Mouse (Mus musculus): ENCODE data around the gene Hoxd9. TPM values are rescaled to one million over a fixed set of nuclear protein-coding genes. Genes with fewer than 3 reads are reported as not detected.

The Hoxd9 gene
- polyA plus RNA-seq, 1 experiment from 2014 or later = not detected

DNA sequence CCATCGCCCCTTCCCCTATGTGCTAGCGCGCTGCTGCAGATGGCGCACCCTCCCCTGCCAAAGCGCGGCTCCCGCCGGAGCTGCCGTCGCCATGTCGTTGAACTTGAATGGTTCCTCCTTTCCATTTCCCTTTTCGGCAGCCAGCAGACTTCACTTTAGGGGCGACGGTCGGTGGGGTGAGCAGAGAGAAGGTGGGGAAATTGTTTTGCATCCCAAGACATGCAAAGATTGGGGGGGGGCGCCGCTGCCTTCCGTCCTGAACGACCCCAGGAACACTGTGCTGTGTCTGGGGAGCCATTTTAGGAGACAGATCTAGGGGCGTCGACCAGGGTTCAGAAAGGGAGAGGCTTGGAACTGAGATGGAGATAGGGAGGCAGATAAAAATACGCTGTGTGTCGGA lies 17.5 kb upstream of the Hoxd9 start:
- Histone ChIP-seq H3K4me2 (no peak overlapping the region), H3K27me3 (peaks cover 99% of the 10 kb centered on the region), H3K36me3 (no peaks in the 10 kb centered on the region), H3K27ac (replicated peaks) (no peak overlapping the region), H3K4me1 (replicated peaks) (peaks cover 12% of the 10 kb centered on the region), H3K9ac (no peak overlapping the region), H3K4me3 (no peak overlapping the region), H3K9me3 (no peaks in the 10 kb centered on the region)
- WGBS = under 1% methylated on average over 20 of the region's 23 CpGs
- ATAC-seq (ENCODE audit: low FRiP score, low read depth) = no peak

DNA sequence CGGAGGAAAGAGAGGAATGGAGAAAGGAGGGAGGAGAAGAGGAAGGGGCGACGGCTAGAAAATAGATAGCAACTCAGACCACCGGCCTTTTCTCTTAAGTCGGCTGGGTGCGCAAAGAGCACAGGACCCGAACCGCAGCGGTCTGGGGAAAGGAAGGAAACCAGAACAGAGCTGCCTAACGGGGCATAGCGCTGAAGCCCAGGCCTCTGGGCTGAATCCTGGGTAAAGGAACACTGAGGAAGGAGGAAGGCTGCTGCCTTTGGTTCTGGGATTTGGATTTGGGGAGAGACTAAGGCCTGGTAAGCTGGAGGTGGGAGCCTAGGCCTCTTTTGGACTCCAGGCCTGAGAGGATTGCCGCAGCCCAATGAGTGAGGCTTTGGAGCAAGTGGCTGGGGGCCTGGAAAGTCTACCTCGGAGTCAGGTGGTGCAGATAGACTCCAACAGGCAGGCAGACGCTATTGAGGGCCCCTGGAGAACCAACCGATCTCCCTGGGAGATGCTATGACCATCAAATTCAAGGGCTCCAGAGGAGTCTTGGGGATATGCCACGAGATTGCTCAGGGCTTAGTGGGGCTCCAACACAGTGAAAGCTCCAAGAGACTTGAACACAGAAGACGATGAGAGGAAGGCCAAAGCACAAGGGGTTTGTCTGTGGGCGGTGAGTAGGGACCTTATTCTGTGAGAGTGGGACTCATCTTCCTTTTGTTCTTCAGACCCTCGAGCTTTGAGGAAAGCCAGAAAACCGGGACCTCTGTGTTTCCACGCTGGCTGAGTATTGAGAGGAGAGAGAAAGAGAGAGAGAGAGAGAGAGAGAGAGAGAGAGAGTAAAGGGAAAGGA lies 16.7 kb upstream of the Hoxd9 start:
- Histone ChIP-seq H3K4me2 (no peak overlapping the region), H3K36me3 (no peaks in the 10 kb centered on the region), H3K27ac (replicated peaks) (no peak overlapping the region), H3K4me3 (no peak overlapping the region), H3K9ac (no peak overlapping the region), H3K9me3 (no peaks in the 10 kb centered on the region), H3K27me3 (peaks cover 99% of the 10 kb centered on the region), H3K4me1 (replicated peaks) (peaks cover 12% of the 10 kb centered on the region)
- under 1% methylated on average over 21 of the region's 21 CpGs for WGBS
- no peak for ATAC-seq (ENCODE audit: low FRiP score, low read depth)

DNA sequence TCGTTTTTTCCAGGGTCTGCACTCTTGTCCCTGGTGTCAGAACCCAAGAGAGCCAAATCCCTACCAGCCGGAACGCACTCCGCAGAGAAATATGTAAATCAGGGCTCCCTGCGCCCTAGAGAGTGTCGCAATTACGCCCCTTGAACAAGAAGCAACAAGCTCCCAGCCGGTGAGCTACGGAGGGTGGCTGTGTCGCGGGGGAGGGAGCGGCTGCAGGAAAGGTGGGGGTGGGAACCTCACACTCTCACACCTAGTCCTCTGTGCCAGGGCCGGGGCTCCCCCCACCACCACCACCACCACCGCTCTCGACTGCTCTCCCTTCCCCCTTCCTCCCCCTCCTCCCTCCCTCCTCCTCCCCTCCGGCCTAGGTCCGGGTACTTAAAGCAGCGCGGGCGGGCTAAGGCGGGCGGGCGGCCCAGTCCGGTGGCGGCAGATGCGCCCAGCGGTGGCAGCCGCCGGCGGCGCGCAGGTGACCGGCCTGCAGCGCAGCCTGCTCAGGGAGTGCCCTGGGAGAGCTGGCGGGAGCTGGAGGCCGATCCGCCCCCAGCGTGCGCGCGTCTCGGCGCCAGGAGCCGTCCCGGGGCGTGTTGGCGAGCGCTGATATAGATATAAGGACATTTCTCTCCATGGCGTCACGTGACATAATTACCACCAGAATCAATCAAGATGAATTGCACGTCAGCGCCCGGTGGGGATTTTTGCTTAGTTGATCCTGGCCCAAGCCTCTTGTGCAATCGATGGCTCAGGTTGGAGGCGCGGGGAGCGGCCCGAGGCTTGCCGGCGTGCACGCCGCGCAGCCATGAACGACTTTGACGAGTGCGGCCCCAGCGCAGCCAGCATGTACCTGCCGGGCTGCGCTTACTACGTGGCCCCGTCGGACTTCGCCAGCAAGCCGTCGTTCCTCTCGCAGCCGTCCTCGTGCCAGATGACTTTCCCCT lies 15.7 kb upstream of the Hoxd9 start:
- H3K4me3 ChIP-seq = 0 out of 2 replicates have a peak overlapping the region, but pooled peaks have one; percentile 3
- no peaks in the 10 kb centered on the region for H3K9me3 ChIP-seq
- H3K4me2 ChIP-seq = peak overlapping the region; percentile 21; the same call in 1 of the 2 replicates
- under 1% methylated on average over 74 of the region's 78 CpGs for WGBS
- H3K4me1 ChIP-seq (replicated peaks) = peaks cover 12% of the 10 kb centered on the region
- H3K27me3 ChIP-seq = peaks cover 97% of the 10 kb centered on the region
- no peaks in the 10 kb centered on the region for H3K36me3 ChIP-seq
- no peak overlapping the region for H3K9ac ChIP-seq
- peak; percentile 38; the same call in 1 of the 2 replicates for ATAC-seq (ENCODE audit: low FRiP score, low read depth)
- H3K27ac ChIP-seq (replicated peaks) = no peak overlapping the region

DNA sequence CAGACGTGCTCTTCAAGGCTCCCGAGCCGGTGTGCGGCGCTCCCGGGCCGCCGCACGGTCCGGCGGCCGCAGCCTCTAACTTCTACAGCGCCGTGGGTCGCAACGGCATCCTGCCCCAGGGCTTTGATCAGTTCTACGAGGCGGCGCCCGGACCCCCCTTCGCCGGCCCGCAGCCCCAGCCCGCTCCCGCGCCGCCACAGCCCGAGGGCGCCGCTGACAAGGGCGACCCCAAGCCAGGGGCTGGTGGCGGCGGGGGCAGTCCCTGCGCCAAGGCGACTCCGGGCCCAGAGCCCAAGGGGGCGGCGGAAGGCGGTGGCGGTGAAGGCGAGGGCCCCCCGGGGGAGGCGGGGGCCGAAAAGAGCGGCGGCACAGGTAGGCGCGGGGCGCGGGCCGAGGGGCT lies 14.7 kb upstream of the Hoxd9 start:
- Histone ChIP-seq H3K4me2 (peak overlapping the region; percentile 21; the same call in 1 of the 2 replicates), H3K27me3 (peaks cover 97% of the 10 kb centered on the region), H3K4me3 (0 out of 2 replicates have a peak overlapping the region, but pooled peaks have one; percentile 3), H3K36me3 (no peaks in the 10 kb centered on the region), H3K9me3 (no peaks in the 10 kb centered on the region), H3K4me1 (replicated peaks) (peaks cover 12% of the 10 kb centered on the region), H3K27ac (replicated peaks) (no peak overlapping the region), H3K9ac (no peak overlapping the region)
- ATAC-seq (ENCODE audit: low FRiP score, low read depth) = no peak
- WGBS = under 1% methylated on average over 29 of the region's 51 CpGs

DNA sequence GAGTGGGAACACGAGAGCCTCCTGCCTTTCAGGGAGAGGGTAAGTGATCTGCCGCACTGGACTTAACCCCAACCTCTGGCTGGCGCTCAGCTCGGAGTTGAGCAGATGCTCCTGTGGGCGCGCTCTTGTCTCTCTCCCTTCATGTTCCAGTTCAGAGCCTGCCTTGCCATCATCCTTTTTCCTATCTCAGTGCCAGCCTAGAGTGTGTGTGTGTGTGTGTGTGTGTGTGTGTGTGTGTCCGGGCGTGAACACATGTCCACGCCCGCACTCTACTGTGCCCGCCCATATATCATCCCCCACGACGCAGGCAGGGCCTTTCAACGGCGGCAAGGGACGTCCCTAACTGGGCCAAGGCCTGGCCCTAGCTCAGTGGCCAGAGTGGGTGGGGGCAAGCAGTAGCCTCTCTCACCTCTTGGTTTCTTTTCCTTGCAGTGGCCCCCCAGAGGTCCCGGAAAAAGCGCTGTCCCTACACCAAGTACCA lies 14.0 kb upstream of the Hoxd9 start:
- WGBS = 1% methylated on average over 18 of the region's 18 CpGs
- Histone ChIP-seq H3K9me3 (no peaks in the 10 kb centered on the region), H3K36me3 (no peaks in the 10 kb centered on the region), H3K4me2 (no peak overlapping the region), H3K4me3 (no peak overlapping the region), H3K9ac (no peak overlapping the region), H3K27ac (replicated peaks) (no peak overlapping the region), H3K4me1 (replicated peaks) (peaks cover 12% of the 10 kb centered on the region), H3K27me3 (peaks cover 97% of the 10 kb centered on the region)
- ATAC-seq (ENCODE audit: low FRiP score, low read depth) = no peak

DNA sequence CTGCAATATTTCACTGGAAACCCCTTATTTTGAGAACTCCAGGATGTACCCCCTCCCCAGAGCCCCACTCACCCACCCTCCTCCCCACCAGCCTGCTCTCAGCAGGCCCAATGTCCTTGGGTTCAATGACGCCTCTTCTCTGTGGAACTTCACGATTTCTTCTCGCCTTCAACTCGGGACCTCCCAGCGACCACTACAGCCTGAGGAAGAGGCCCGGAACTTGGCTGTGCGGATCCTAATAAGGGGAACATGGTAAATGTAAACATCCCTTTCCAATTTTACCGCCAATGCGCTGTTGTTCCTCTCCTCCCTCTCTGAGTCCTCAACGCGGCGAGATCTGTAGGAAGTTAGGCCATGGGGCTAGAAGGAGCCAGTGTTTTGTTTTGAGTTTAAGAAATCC lies 13.4 kb upstream of the Hoxd9 start:
- no peak for ATAC-seq (ENCODE audit: low FRiP score, low read depth)
- Histone ChIP-seq H3K4me1 (replicated peaks) (peaks cover 12% of the 10 kb centered on the region), H3K27ac (replicated peaks) (no peak overlapping the region), H3K36me3 (no peaks in the 10 kb centered on the region), H3K9me3 (no peaks in the 10 kb centered on the region), H3K4me2 (no peak overlapping the region), H3K27me3 (peaks cover 97% of the 10 kb centered on the region), H3K4me3 (no peak overlapping the region), H3K9ac (no peak overlapping the region)
- WGBS = 1% methylated on average over 12 of the region's 12 CpGs

- no peaks in the 10 kb centered on the region for H3K36me3 ChIP-seq
- H3K9ac ChIP-seq = no peak overlapping the region
- WGBS = 11% methylated on average over 4 of the region's 4 CpGs
- no peaks in the 10 kb centered on the region for H3K9me3 ChIP-seq
- ATAC-seq (ENCODE audit: low FRiP score, low read depth) = no peak
- peaks cover 12% of the 10 kb centered on the region for H3K4me1 ChIP-seq (replicated peaks)
- H3K4me2 ChIP-seq = no peak overlapping the region
- no peak overlapping the region for H3K4me3 ChIP-seq
- H3K27ac ChIP-seq (replicated peaks) = no peak overlapping the region
- H3K27me3 ChIP-seq = peaks cover 97% of the 10 kb centered on the region
Measured at GRCm38 (mm10) chr2:74685059-74685603, 12.4 kb upstream of the Hoxd9 start.

DNA sequence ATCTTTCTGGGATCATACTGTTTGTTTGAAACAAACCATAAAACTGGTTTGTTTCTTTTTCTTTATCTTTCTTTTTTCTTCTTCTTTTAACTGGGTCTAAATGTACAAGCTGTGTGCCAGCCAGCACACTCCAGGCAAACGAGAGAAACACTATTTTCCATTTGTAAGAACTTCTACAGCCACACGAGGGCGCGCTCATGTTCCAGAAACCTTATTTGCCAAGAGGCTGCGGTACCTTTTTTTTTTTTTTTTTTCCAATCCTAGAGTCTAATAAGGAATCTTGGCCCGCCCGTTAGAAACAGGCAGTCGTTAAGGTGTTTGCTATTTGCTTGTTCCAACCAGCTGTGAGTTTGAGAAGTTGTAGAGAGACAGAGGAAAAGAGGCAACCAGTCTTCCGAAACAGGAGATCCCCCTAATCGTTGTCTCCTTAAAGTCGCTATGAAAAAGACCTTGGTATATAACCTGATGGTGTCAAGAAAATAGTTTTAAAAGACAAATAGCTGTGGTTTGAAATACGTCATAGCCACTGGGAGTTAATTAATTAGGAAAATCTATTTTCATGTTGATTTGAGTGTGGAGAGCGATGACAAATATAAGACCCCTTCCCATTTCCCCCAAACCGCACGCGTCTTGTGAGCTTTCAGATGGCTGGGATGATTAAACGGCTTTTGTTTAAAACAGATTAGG lies 11.1 kb upstream of the Hoxd9 start:
- Histone ChIP-seq H3K36me3 (no peaks in the 10 kb centered on the region), H3K4me1 (replicated peaks) (peaks cover 12% of the 10 kb centered on the region), H3K4me2 (no peak overlapping the region), H3K4me3 (no peak overlapping the region), H3K9ac (no peak overlapping the region), H3K27ac (replicated peaks) (no peak overlapping the region), H3K9me3 (no peaks in the 10 kb centered on the region), H3K27me3 (peaks cover 92% of the 10 kb centered on the region)
- WGBS = 5% methylated on average over 17 of the region's 17 CpGs
- no peak for ATAC-seq (ENCODE audit: low FRiP score, low read depth)

DNA sequence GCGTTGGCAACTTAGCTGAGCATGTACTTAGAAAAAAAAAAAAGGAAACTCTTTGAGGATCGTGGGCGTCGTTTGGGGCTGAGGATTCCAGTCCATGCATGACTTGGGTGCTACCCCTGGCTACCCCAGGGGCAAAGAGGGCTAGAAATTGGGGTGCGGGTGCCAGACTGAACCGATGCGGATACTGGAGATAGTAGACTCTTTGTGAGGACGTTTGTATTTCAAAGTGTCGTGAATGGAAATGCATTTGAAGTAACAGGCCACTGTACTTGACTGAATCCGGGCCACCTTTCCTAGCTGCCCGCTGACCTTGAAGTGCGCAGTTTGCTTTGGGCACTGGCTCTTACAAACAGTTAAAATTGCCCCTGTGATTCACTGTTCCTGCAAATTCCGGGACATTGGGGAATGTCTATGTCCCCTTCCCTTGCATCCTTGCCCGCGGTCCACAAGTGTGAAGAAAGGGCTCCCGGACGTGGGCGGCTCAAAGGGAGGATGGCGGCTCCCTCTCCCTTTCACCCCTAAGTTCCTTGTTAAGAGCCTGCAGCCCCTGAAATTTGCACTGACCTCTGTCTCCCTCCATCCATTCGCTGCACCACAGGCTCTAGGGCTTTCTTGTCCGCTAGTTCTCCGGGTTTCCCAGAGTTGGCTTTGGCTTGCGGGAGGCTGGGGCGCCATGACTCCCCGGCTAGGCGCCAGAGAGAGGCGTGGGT lies 10.4 kb upstream of the Hoxd9 start:
- Histone ChIP-seq H3K4me2 (no peak overlapping the region), H3K4me3 (no peak overlapping the region), H3K9ac (no peak overlapping the region)

DNA sequence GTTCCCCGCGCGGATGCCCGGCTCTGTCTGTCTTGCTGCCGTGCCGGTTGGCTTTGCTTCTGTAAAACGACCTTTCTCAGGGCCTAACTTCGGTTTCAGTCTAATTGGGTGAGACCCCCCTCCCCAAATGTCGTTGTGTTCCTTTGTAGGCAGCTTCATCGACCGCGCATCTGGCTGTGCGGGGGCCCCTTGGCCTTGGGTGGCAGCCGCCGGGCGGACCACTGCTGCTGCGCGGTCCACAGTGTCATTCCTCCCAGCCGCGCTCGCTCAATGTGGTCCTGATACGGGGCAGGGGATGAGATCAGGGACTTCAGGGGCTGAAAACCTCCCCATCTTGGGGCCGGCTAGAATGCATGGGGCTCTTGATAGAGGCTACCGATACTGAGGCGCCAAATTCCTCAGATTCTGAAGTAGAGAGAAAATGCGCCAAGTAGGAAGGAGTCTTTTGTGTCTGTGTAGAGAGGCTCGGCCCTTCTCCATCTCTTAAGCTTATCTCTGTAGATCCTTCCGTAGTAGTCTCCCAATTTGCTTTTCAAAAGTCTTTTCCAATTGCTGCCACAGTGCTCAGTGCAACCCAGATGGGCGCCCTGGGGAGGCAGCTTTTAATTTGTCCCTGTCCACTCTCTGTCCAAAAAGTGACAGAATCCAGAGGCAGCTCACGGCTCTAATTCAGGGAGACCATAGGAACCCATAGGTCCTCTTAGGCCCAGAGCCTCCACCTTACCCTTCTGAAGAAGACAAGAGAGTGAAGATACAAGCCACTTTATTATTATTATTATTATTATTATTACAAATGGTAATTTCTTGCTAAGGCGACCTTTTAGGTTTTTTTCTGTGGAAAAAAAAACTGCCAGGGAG lies 9.6 kb upstream of the Hoxd9 start:
- Histone ChIP-seq H3K4me3 (no peak overlapping the region), H3K4me2 (no peak overlapping the region), H3K9me3 (no peaks in the 10 kb centered on the region), H3K9ac (no peak overlapping the region), H3K36me3 (no peaks in the 10 kb centered on the region), H3K4me1 (replicated peaks) (no peaks in the 10 kb centered on the region), H3K27ac (replicated peaks) (no peak overlapping the region), H3K27me3 (peaks cover 93% of the 10 kb centered on the region)
- no peak for ATAC-seq (ENCODE audit: low FRiP score, low read depth)
- WGBS = 1% methylated on average over 31 of the region's 31 CpGs

More for the DNA sequence above, 10.4 kb upstream of the Hoxd9 start:
- Histone ChIP-seq H3K27ac (replicated peaks) (no peak overlapping the region), H3K9me3 (no peaks in the 10 kb centered on the region), H3K27me3 (peaks cover 92% of the 10 kb centered on the region), H3K4me1 (replicated peaks) (peaks cover 7% of the 10 kb centered on the region), H3K36me3 (no peaks in the 10 kb centered on the region)
- no peak for ATAC-seq (ENCODE audit: low FRiP score, low read depth)
- under 1% methylated on average over 27 of the region's 27 CpGs for WGBS
